Mouse (Mus musculus) CD4-positive, CD25-positive, alpha-beta regulatory T cell, adult 4 months (primary cell): ENCODE measurements around the gene Gm6370. TPM values are rescaled to one million over a fixed set of nuclear protein-coding genes. Genes with fewer than 3 reads are reported as not detected.
"Not testable (repeated sequence)": the region's sequence is repeated elsewhere in the genome, so short reads cannot be mapped to it uniquely, and the experiment has no call there.

Source experiments
- ATAC-seq: one replicate; pipeline ENCODE4 v1.8.0; 2017
- polyA plus RNA-seq, 2 experiments: library from polyadenylated mRNA; unstranded; fragments of 100-300 nt; shearing (Covaris generic); gene quantifications; one replicate each; pipeline ENCODE4 v1.2.1; 2017

Gm6370 gene
- polyA plus RNA-seq: not detected

- not testable (repeated sequence) for ATAC-seq
Measured at GRCm38 (mm10) chr5:146491063-146491462, at the start of gene Gm6370. Gene Gm6370, plus strand, starts transcription at chr5:146491363.

- ATAC-seq: no peak
Measured at GRCm38 (mm10) chr5:146442767-146443166, 48.4 kb upstream of the Gm6370 start.

GRCm38 (mm10) chr5:146446633-146447032 lies 44.5 kb upstream of the Gm6370 start:
- ATAC-seq: no peak

GRCm38 (mm10) chr5:146451592-146452254 lies 39.4 kb upstream of the Gm6370 start:
- ATAC-seq: no peak

GRCm38 (mm10) chr5:146453556-146453955 lies 37.6 kb upstream of the Gm6370 start:
- no peak for ATAC-seq

GRCm38 (mm10) chr5:146461612-146462011 lies 29.6 kb upstream of the Gm6370 start:
- ATAC-seq: no peak

- ATAC-seq: no peak
Measured at GRCm38 (mm10) chr5:146466663-146467062, 24.5 kb upstream of the Gm6370 start.

GRCm38 (mm10) chr5:146468311-146468710 lies 22.9 kb upstream of the Gm6370 start:
- ATAC-seq: no peak

GRCm38 (mm10) chr5:146470821-146471220 lies 20.3 kb upstream of the Gm6370 start:
- ATAC-seq: no peak

- ATAC-seq: no peak
Measured at GRCm38 (mm10) chr5:146471311-146471710, 19.9 kb upstream of the Gm6370 start.

- no peak for ATAC-seq
Measured at GRCm38 (mm10) chr5:146471821-146472220, 19.3 kb upstream of the Gm6370 start.

- not testable (repeated sequence) for ATAC-seq
Measured at GRCm38 (mm10) chr5:146479564-146479963, 11.6 kb upstream of the Gm6370 start.

GRCm38 (mm10) chr5:146481665-146482064 lies 9.5 kb upstream of the Gm6370 start, which contains the start of gene Gm6408:
Gene Gm6408, plus strand, starts transcription at chr5:146481965.
- ATAC-seq: not testable (repeated sequence)

- ATAC-seq: not testable (repeated sequence)
Measured at GRCm38 (mm10) chr5:146488959-146489358, 2.2 kb upstream of the Gm6370 start.

GRCm38 (mm10) chr5:146502099-146502498 lies 10.9 kb downstream of the Gm6370 start, which contains the start of gene 4930449I24Rik:
Gene 4930449I24Rik, plus strand, starts transcription at chr5:146502399.
- not testable (repeated sequence) for ATAC-seq

- ATAC-seq: not testable (repeated sequence)
Measured at GRCm38 (mm10) chr5:146513823-146514222, 22.7 kb downstream of the Gm6370 start, which contains the start of gene Gm3402. Gene Gm3402, plus strand, starts transcription at chr5:146514123.

GRCm38 (mm10) chr5:146525501-146525900 lies 34.3 kb downstream of the Gm6370 start, which contains the start of gene Gm3404:
Gene Gm3404, plus strand, starts transcription at chr5:146525801.
- not testable (repeated sequence) for ATAC-seq

- ATAC-seq: not testable (repeated sequence)
Measured at GRCm38 (mm10) chr5:146537347-146537746, 46.2 kb downstream of the Gm6370 start, which contains the start of gene Gm3409. Gene Gm3409, plus strand, starts transcription at chr5:146537647.

Other genes with a start within 250 kb of the Gm6370 start
- gene Wasf3, start 106.4 kb upstream of the Gm6370 start, polyA plus RNA-seq: not detected
- not detected for gene Gm6408, start 9.4 kb upstream of the Gm6370 start, polyA plus RNA-seq
- gene 4930449I24Rik, start 11.0 kb downstream of the Gm6370 start, polyA plus RNA-seq: not detected
- not detected for gene Gm3402, start 22.8 kb downstream of the Gm6370 start, polyA plus RNA-seq
- not detected for gene Gm3404, start 34.4 kb downstream of the Gm6370 start, polyA plus RNA-seq
- not detected for gene Gm3409, start 46.3 kb downstream of the Gm6370 start, polyA plus RNA-seq
- gene Gm3415, start 64.8 kb downstream of the Gm6370 start, polyA plus RNA-seq: not detected
- not detected for gene Gpr12, start 93.9 kb downstream of the Gm6370 start, polyA plus RNA-seq